Mouse (Mus musculus) thymus, adult 2 months (tissue): ENCODE results near the gene Nfrkb.

ENCODE experiments used
- CTCF ChIP-seq: fragments of 200-500 bp; IDR thresholded peaks from 2 replicates; pipeline ENCODE4 v1.5.1; 2012; ENCODE audit warnings: mild to moderate bottlenecking, control low read depth, low read length, moderate library complexity, borderline replicate concordance; ENCODE audit not compliant: control insufficient read depth, poor library complexity, insufficient read depth; ENCODE audit errors: extremely low read depth
- POLR2A ChIP-seq: fragments of 200-500 bp; IDR thresholded peaks from 2 replicates; pipeline ENCODE4 v1.6.1; 2012; ENCODE audit warnings: mild to moderate bottlenecking, low read length, control low read depth, moderate library complexity; ENCODE audit not compliant: control insufficient read depth, poor library complexity, insufficient read depth; ENCODE audit errors: extremely low read depth

GRCm38 (mm10) chr9:31365086-31365485 lies 20.9 kb upstream of the Nfrkb start:
- TF ChIP-seq POLR2A (no peak), CTCF (no peak)
